Mouse (Mus musculus) heart, postnatal 0 days (tissue): ENCODE data around the gene Sbno1. TPM values are rescaled to one million over a fixed set of nuclear protein-coding genes. Genes with fewer than 3 reads are reported as not detected.
A peak's percentile ranks its signal among the peaks of the same experiment; 100 is the strongest.

Source experiments
- ATAC-seq: fragments of 200-750 bp; cut with Nextera tagmentation; 2 replicates; pipeline ENCODE4 v1.8.0; 2017; ENCODE audit warnings: low read depth, moderate number of reproducible peaks, moderate library complexity; ENCODE audit not compliant: insufficient read depth
- DNase-seq: peaks from one replicate; pipeline ENCODE4 v3.0.0-alpha.2; 2016; ENCODE audit warnings: low spot score
- H3K27ac ChIP-seq: fragments of 300-500 bp; sonication (generic); 2 replicates; pipeline ENCODE4 v1.5.1; 2014; ENCODE audit warnings: low read depth, mild to moderate bottlenecking
- H3K27me3 ChIP-seq: fragments of 300-500 bp; sonication (generic); 2 replicates; pipeline ENCODE4 v1.6.1; 2014; ENCODE audit warnings: low read length, mixed read lengths; ENCODE audit not compliant: control insufficient read depth, insufficient read depth
- H3K36me3 ChIP-seq: fragments of 300-500 bp; sonication (generic); replicated peaks from 2 replicates; pipeline ENCODE4 v1.6.1; 2014; ENCODE audit warnings: low read length, mixed read lengths; ENCODE audit not compliant: control insufficient read depth, insufficient read depth
- H3K4me1 ChIP-seq: fragments of 300-500 bp; sonication (generic); 2 replicates; pipeline ENCODE4 v1.6.1; 2014; ENCODE audit warnings: antibody characterized with exemption; ENCODE audit not compliant: control insufficient read depth, insufficient read depth
- H3K4me2 ChIP-seq: fragments of 300-500 bp; sonication (generic); 2 replicates; pipeline ENCODE4 v1.6.1; 2014; ENCODE audit warnings: low read depth, mild to moderate bottlenecking, low read length, moderate library complexity
- H3K4me3 ChIP-seq: fragments of 300-500 bp; sonication (generic); 2 replicates; pipeline ENCODE4 v1.5.1; 2014; ENCODE audit warnings: low read depth, low read length
- H3K9ac ChIP-seq: fragments of 300-500 bp; sonication (generic); replicated peaks from 2 replicates; pipeline ENCODE4 v1.6.1; 2014; ENCODE audit warnings: low read depth, low read length, mixed read lengths
- H3K9me3 ChIP-seq: fragments of 300-500 bp; sonication (generic); replicated peaks from 2 replicates; pipeline ENCODE4 v1.6.1; 2016; ENCODE audit warnings: low read length; ENCODE audit not compliant: control insufficient read depth
- CTCF ChIP-seq: IDR thresholded peaks from 2 replicates; pipeline ENCODE4 v1.5.1; 2016; ENCODE audit warnings: antibody characterized with exemption, control low read depth, low read depth
- EP300 ChIP-seq: IDR thresholded peaks from 2 replicates; pipeline ENCODE4 v1.6.1; 2016; ENCODE audit warnings: antibody characterized with exemption, low read depth
- WGBS: fragments of 180-500 bp; shearing (Covaris S2); extraction: QIAGEN DNeasy Blood & Tissue Kit; methylation state at CpG from one replicate; pipeline ENCODE4 v1.1.7; 2014; 5-methylcytosine and 5-hydroxymethylcytosine counted together
- polyA plus RNA-seq: library from polyadenylated mRNA; unstranded; fragments of >200 nt; fragmentation: Nextera tagmentation; extraction: Ambion mirVana; gene quantifications from 2 replicates; pipeline ENCODE4 v1.2.1, GENCODE M21; 2015
- total RNA-seq: library from RNA; depleted of rRNA; stranded (reverse); fragments of >200 nt; gene quantifications from 2 replicates; pipeline ENCODE4 v1.2.3, GENCODE M21; 2014; ENCODE audit warnings: low replicate concordance

Gene Sbno1
- total and polyA plus RNA-seq, 2 experiments from 2014 or later: 33.8 to 52.8 TPM

GRCm38 (mm10) chr5:124354574-124355424 is 71.0 kb downstream of the Sbno1 start:
- WGBS: 0% methylated on average over 23 of the region's 60 CpGs
- DNase-seq (peak; percentile 51), ATAC-seq (peak; percentile 39)
- Histone ChIP-seq H3K36me3 (peaks cover 2% of the 10 kb centered on the region; the same call in 1 of the 2 replicates), H3K27me3 (no peaks in the 10 kb centered on the region), H3K4me1 (peaks cover 13% of the 10 kb centered on the region), H3K4me2 (peak overlapping the region; percentile 68), H3K9me3 (no peaks in the 10 kb centered on the region), H3K9ac (peak overlapping the region; percentile 98), H3K27ac (peak overlapping the region; percentile 98), H3K4me3 (peak overlapping the region; percentile 99)
- TF ChIP-seq CTCF (no peak), EP300 (no peak)

- peak overlapping the region; percentile 98 for H3K27ac ChIP-seq
- H3K4me1 ChIP-seq: peaks cover 13% of the 10 kb centered on the region
- H3K9ac ChIP-seq: peak overlapping the region; percentile 98
- DNase-seq (peak; percentile 62), ATAC-seq (peak; percentile 33)
- peak overlapping the region; percentile 99 for H3K4me3 ChIP-seq
- WGBS: 0% methylated on average over 53 of the region's 132 CpGs
- TF ChIP-seq EP300 (no peak), CTCF (peak; percentile 53)
- H3K36me3 ChIP-seq: peaks cover 10% of the 10 kb centered on the region
- H3K9me3 ChIP-seq: no peaks in the 10 kb centered on the region
- no peaks in the 10 kb centered on the region for H3K27me3 ChIP-seq
- peak overlapping the region; percentile 86 for H3K4me2 ChIP-seq
Observed at GRCm38 (mm10) chr5:124353726-124354547, 71.9 kb downstream of the Sbno1 start.

DNA sequence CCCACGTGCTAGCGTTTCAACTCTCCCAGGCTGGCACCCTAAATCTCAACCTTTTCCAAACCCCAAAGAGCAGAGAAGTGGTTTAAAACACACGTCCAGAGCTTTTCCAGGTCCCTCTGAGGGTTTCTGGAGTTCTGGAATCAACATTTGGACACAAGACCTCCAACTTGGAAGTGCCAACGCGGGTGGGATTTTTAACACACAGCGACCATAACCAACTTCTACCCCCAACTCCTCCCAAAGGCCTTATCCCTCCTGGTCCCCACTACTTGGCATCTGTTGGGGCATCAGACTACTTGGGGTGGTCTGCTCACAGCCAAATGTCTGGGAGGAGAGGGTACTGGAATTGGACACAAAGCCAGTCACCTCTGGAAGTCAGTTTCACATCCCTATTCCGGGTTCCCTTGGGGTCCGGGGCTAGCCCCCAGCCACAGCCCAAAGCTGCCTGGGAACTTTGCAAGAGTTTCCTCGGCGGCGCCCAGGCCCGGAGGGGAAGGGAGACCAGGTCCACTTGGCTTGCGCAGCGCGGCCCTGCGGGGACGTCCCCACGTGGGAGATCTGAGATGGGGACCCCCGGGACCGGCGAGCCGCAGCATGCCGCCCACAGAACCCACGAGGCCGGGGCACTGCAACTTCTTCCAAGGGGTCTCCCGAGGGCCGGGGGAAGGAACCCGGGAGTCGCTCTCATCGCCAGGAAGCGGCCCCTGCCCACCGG is 72.6 kb downstream of the Sbno1 start:
- peak; percentile 25 for DNase-seq
- Histone ChIP-seq H3K4me1 (peaks cover 13% of the 10 kb centered on the region), H3K27ac (peak overlapping the region; percentile 98), H3K27me3 (no peaks in the 10 kb centered on the region), H3K4me2 (peak overlapping the region; percentile 86), H3K9ac (peak overlapping the region; percentile 98), H3K36me3 (peaks cover 17% of the 10 kb centered on the region), H3K4me3 (peak overlapping the region; percentile 99), H3K9me3 (no peaks in the 10 kb centered on the region)
- no peak; the same call in 1 of the 2 replicates for ATAC-seq
- no peak for TF ChIP-seq EP300
- TF ChIP-seq CTCF: no peak
- under 1% methylated on average over 29 of the region's 32 CpGs for WGBS

DNA sequence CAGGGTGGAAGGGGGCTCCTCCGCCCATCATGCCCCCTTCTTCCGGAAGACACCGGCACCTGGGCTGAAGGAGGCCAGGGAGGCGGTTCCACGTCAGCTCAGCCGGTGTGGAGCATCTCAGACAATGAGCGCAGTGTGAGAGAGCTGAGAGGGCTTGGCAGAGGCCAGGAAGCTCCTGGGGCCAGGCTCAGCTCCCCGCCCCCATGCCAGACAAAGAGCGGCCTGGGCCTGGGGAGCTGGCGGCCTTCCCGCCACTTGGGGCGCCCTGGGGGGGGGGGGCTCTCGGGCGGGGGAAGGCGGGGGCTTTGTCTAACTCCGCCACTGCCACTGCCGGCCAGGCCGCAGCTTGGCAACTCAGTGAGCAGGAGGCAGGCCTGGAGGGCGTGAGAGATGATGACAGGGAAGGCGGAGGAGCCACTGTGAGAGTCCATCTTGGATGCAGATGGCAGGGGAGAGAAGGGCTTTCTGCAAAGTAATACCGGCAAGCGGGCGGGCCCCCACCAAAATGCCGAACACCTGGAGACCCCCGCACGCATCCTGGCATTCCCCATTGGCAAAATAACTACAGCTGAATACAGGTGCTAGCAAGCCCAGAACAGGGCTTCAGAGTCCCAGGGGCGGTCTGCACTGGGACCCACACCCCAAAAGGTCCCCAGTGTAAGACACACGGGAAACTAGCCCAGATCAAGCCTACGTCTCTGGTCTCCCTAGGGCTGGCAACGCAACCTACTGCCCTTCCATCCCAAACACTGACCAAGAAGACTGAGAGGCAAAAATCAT is 73.5 kb downstream of the Sbno1 start:
- no peaks in the 10 kb centered on the region for H3K9me3 ChIP-seq
- H3K4me3 ChIP-seq: peak overlapping the region; percentile 99
- H3K27ac ChIP-seq: peak overlapping the region; percentile 98
- under 1% methylated on average over 29 of the region's 30 CpGs for WGBS
- peaks cover 13% of the 10 kb centered on the region for H3K4me1 ChIP-seq
- peak; percentile 85 for ATAC-seq
- TF ChIP-seq CTCF (peak; percentile 25; the same call in 1 of the 2 replicates), EP300 (no peak)
- peaks cover 21% of the 10 kb centered on the region for H3K36me3 ChIP-seq
- H3K27me3 ChIP-seq: no peaks in the 10 kb centered on the region
- peak overlapping the region; percentile 98 for H3K9ac ChIP-seq
- H3K4me2 ChIP-seq: peak overlapping the region; percentile 86
- peak; percentile 93 for DNase-seq
